Mouse (Mus musculus) stomach, embryonic 16.5 days (tissue): ENCODE measurements around the gene Nhsl1. TPM values are rescaled to one million over a fixed set of nuclear protein-coding genes. Genes with fewer than 3 reads are reported as not detected.

Source experiments
- ATAC-seq: fragments of 200-750 bp; cut with Nextera tagmentation; 2 replicates; pipeline ENCODE4 v1.8.0; 2017; ENCODE audit warnings: moderate number of reproducible peaks, moderate TSS enrichment; ENCODE audit not compliant: insufficient read depth, low FRiP score
- H3K27ac ChIP-seq: fragments of 300-500 bp; sonication (generic); 2 replicates; pipeline ENCODE4 v1.5.1; 2014; ENCODE audit warnings: low read length
- H3K27me3 ChIP-seq: fragments of 300-500 bp; sonication (generic); 2 replicates; pipeline ENCODE4 v1.6.1; 2014; ENCODE audit warnings: low read length, control low read depth, mixed read lengths; ENCODE audit not compliant: control insufficient read depth, insufficient read depth
- H3K36me3 ChIP-seq: fragments of 300-500 bp; sonication (generic); 2 replicates; pipeline ENCODE4 v1.6.1; 2014; ENCODE audit warnings: low read length; ENCODE audit not compliant: control insufficient read depth, insufficient read depth
- H3K4me1 ChIP-seq: fragments of 300-500 bp; sonication (generic); 2 replicates; pipeline ENCODE4 v1.6.1; 2014; ENCODE audit warnings: low read length, control low read depth, mixed read lengths; ENCODE audit not compliant: control insufficient read depth, insufficient read depth
- H3K4me2 ChIP-seq: fragments of 300-500 bp; sonication (generic); 2 replicates; pipeline ENCODE4 v1.6.1; 2014; ENCODE audit warnings: low read depth, low read length, mixed read lengths
- H3K4me3 ChIP-seq: fragments of 300-500 bp; sonication (generic); replicated peaks from 2 replicates; pipeline ENCODE4 v1.5.1; 2014; ENCODE audit warnings: mild to moderate bottlenecking, low read length
- H3K9ac ChIP-seq: fragments of 300-500 bp; sonication (generic); 2 replicates; pipeline ENCODE4 v1.6.1; 2014; ENCODE audit warnings: low read length
- H3K9me3 ChIP-seq: fragments of 300-500 bp; sonication (generic); replicated peaks from 2 replicates; pipeline ENCODE4 v1.6.1; 2016; ENCODE audit warnings: low read length, control low read depth; ENCODE audit not compliant: control insufficient read depth
- WGBS: fragments of 180-500 bp; shearing (Covaris S2); extraction: QIAGEN DNeasy Blood & Tissue Kit; methylation state at CpG from one replicate; pipeline ENCODE4 v1.1.7; 2014; 5-methylcytosine and 5-hydroxymethylcytosine counted together
- polyA plus RNA-seq: library from polyadenylated mRNA; unstranded; fragments of >200 nt; fragmentation: Nextera tagmentation; extraction: Ambion mirVana; gene quantifications from 2 replicates; pipeline ENCODE4 v1.2.1, GENCODE M21; 2015

Gene Nhsl1
- polyA plus RNA-seq, 1 experiment from 2014 or later, result 7.0 TPM

GRCm38 (mm10) chr10:18471648-18472047 lies 152.9 kb downstream of the Nhsl1 start:
- peak overlapping the region; percentile 21; the same call in 1 of the 2 replicates for H3K27ac ChIP-seq
- H3K4me1 ChIP-seq, result peaks cover 12% of the 10 kb centered on the region
- no peak overlapping the region for H3K9ac ChIP-seq
- H3K4me3 ChIP-seq, result no peak overlapping the region
- H3K36me3 ChIP-seq, result no peaks in the 10 kb centered on the region
- ATAC-seq, result no peak
- H3K4me2 ChIP-seq, result no peak overlapping the region
- no peaks in the 10 kb centered on the region for H3K27me3 ChIP-seq
- H3K9me3 ChIP-seq, result no peaks in the 10 kb centered on the region
- WGBS, result 73% methylated on average over 5 of the region's 5 CpGs

GRCm38 (mm10) chr10:18475126-18475525 lies 156.3 kb downstream of the Nhsl1 start:
- Histone ChIP-seq H3K9ac (no peak overlapping the region), H3K27ac (no peak overlapping the region), H3K27me3 (no peaks in the 10 kb centered on the region), H3K9me3 (no peaks in the 10 kb centered on the region), H3K36me3 (no peaks in the 10 kb centered on the region), H3K4me1 (no peaks in the 10 kb centered on the region), H3K4me2 (no peak overlapping the region), H3K4me3 (no peak overlapping the region)
- WGBS, result 71% methylated on average over 6 of the region's 6 CpGs
- no peak for ATAC-seq

GRCm38 (mm10) chr10:18478294-18478693 lies 159.5 kb downstream of the Nhsl1 start:
- Histone ChIP-seq H3K9ac (no peak overlapping the region), H3K27me3 (no peaks in the 10 kb centered on the region), H3K4me2 (no peak overlapping the region), H3K4me3 (no peak overlapping the region), H3K27ac (no peak overlapping the region), H3K4me1 (peaks cover 7% of the 10 kb centered on the region), H3K36me3 (no peaks in the 10 kb centered on the region), H3K9me3 (no peaks in the 10 kb centered on the region)
- 84% methylated on average over 4 of the region's 4 CpGs for WGBS
- ATAC-seq, result no peak

GRCm38 (mm10) chr10:18479285-18479684 lies 160.5 kb downstream of the Nhsl1 start:
- 95% methylated on average over 3 of the region's 3 CpGs for WGBS
- no peaks in the 10 kb centered on the region for H3K9me3 ChIP-seq
- no peak for ATAC-seq
- no peak overlapping the region for H3K4me2 ChIP-seq
- H3K4me1 ChIP-seq, result peaks cover 7% of the 10 kb centered on the region
- no peak overlapping the region for H3K9ac ChIP-seq
- H3K27me3 ChIP-seq, result no peaks in the 10 kb centered on the region
- H3K36me3 ChIP-seq, result no peaks in the 10 kb centered on the region
- H3K27ac ChIP-seq, result no peak overlapping the region
- H3K4me3 ChIP-seq, result no peak overlapping the region

- no peak overlapping the region for H3K9ac ChIP-seq
- 58% methylated on average over 10 of the region's 10 CpGs for WGBS
- no peaks in the 10 kb centered on the region for H3K36me3 ChIP-seq
- peak; percentile 56; the same call in 1 of the 2 replicates for ATAC-seq
- H3K4me1 ChIP-seq, result peaks cover 7% of the 10 kb centered on the region
- H3K27me3 ChIP-seq, result no peaks in the 10 kb centered on the region
- no peak overlapping the region for H3K4me2 ChIP-seq
- no peaks in the 10 kb centered on the region for H3K9me3 ChIP-seq
- peak overlapping the region; percentile 64 for H3K27ac ChIP-seq
- no peak overlapping the region for H3K4me3 ChIP-seq
These were observed 162.1 kb downstream of the Nhsl1 start for GRCm38 (mm10) chr10:18480836-18481235.

- no peak overlapping the region for H3K9ac ChIP-seq
- H3K9me3 ChIP-seq, result no peaks in the 10 kb centered on the region
- 25% methylated on average over 4 of the region's 4 CpGs for WGBS
- peaks cover 7% of the 10 kb centered on the region for H3K4me1 ChIP-seq
- H3K27ac ChIP-seq, result no peak overlapping the region; the same call in 1 of the 2 replicates
- H3K36me3 ChIP-seq, result no peaks in the 10 kb centered on the region
- no peak overlapping the region for H3K4me2 ChIP-seq
- H3K4me3 ChIP-seq, result no peak overlapping the region
- no peak for ATAC-seq
- no peaks in the 10 kb centered on the region for H3K27me3 ChIP-seq
These were observed 163.9 kb downstream of the Nhsl1 start for GRCm38 (mm10) chr10:18482558-18483141.

GRCm38 (mm10) chr10:18483658-18484057 lies 164.9 kb downstream of the Nhsl1 start:
- Histone ChIP-seq H3K36me3 (no peaks in the 10 kb centered on the region), H3K27me3 (no peaks in the 10 kb centered on the region), H3K9ac (no peak overlapping the region), H3K4me3 (no peak overlapping the region), H3K4me2 (no peak overlapping the region), H3K4me1 (peaks cover 7% of the 10 kb centered on the region), H3K9me3 (no peaks in the 10 kb centered on the region), H3K27ac (no peak overlapping the region)
- 67% methylated on average over 3 of the region's 3 CpGs for WGBS
- ATAC-seq, result no peak

- no peak for ATAC-seq
- WGBS, result 87% methylated on average over 5 of the region's 5 CpGs
These were observed 165.9 kb downstream of the Nhsl1 start for GRCm38 (mm10) chr10:18484731-18485130.

GRCm38 (mm10) chr10:18488239-18488803 lies 169.5 kb downstream of the Nhsl1 start:
- Histone ChIP-seq H3K4me2 (no peak overlapping the region), H3K36me3 (no peaks in the 10 kb centered on the region), H3K9ac (no peak overlapping the region), H3K27ac (no peak overlapping the region), H3K4me3 (no peak overlapping the region), H3K9me3 (no peaks in the 10 kb centered on the region), H3K4me1 (no peaks in the 10 kb centered on the region), H3K27me3 (no peaks in the 10 kb centered on the region)
- 86% methylated on average over 7 of the region's 7 CpGs for WGBS
- no peak for ATAC-seq

More at GRCm38 (mm10) chr10:18484731-18485130, 165.9 kb downstream of the Nhsl1 start:
- no peaks in the 10 kb centered on the region for H3K36me3 ChIP-seq
- no peak overlapping the region for H3K9ac ChIP-seq
- no peak overlapping the region for H3K4me3 ChIP-seq
- H3K4me2 ChIP-seq, result no peak overlapping the region
- no peak overlapping the region for H3K27ac ChIP-seq
- no peaks in the 10 kb centered on the region for H3K9me3 ChIP-seq
- H3K4me1 ChIP-seq, result peaks cover 7% of the 10 kb centered on the region
- no peaks in the 10 kb centered on the region for H3K27me3 ChIP-seq
